Mouse (Mus musculus) cerebellum, adult 2 months (tissue): ENCODE data around the gene Fus. TPM values are rescaled to one million over a fixed set of nuclear protein-coding genes. Genes with fewer than 3 reads are reported as not detected.
"Not testable (repeated sequence)": the region's sequence is repeated elsewhere in the genome, so short reads cannot be mapped to it uniquely, and the experiment has no call there.

ENCODE experiments used
- DNase-seq, 2 experiments: peaks; one replicate each; pipeline ENCODE4 v3.0.0; 2021
- H3K27ac ChIP-seq: fragments of 200-500 bp; 2 replicates; pipeline ENCODE4 v1.5.1; 2012; ENCODE audit warnings: low read length, control low read depth, inconsistent platforms; ENCODE audit not compliant: insufficient read depth
- H3K27me3 ChIP-seq: fragments of 200-500 bp; 2 replicates; pipeline ENCODE4 v1.6.1; 2012; ENCODE audit warnings: inconsistent platforms, mild to moderate bottlenecking, low read length, moderate library complexity; ENCODE audit not compliant: control insufficient read depth, insufficient read depth
- H3K4me1 ChIP-seq: fragments of 200-500 bp; 2 replicates; pipeline ENCODE4 v1.6.1; 2011; ENCODE audit warnings: low read length; ENCODE audit not compliant: control insufficient read depth, insufficient read depth
- H3K4me3 ChIP-seq: fragments of 200-500 bp; replicated peaks from 2 replicates; pipeline ENCODE3; 2011; ENCODE audit warnings: mild to moderate bottlenecking, low read depth, low read length, control low read depth; ENCODE audit not compliant: insufficient read depth
- CTCF ChIP-seq: fragments of 200-500 bp; IDR thresholded peaks from 2 replicates; pipeline ENCODE4 v1.5.1; 2011; ENCODE audit warnings: low read depth, mild to moderate bottlenecking, control low read depth, low read length, moderate library complexity, borderline replicate concordance; ENCODE audit not compliant: insufficient read depth
- POLR2A ChIP-seq: fragments of 200-500 bp; IDR thresholded peaks from 2 replicates; pipeline ENCODE4 v1.6.1; 2011; ENCODE audit warnings: low read length, control low read depth, borderline replicate concordance; ENCODE audit not compliant: insufficient read depth
- WGBS: fragments of 180-500 bp; shearing (Covaris S2); methylation state at CpG from one replicate; pipeline ENCODE4 v1.1.7; 2018; 5-methylcytosine and 5-hydroxymethylcytosine counted together
- polyA plus RNA-seq: library from polyadenylated mRNA; depleted of rRNA; stranded (reverse); fragments of >200 nt; gene quantifications from 2 replicates; pipeline ENCODE4 v1.2.3, GENCODE M21; 2012

The Fus gene
- polyA plus RNA-seq, 1 experiment: 451 TPM

DNA sequence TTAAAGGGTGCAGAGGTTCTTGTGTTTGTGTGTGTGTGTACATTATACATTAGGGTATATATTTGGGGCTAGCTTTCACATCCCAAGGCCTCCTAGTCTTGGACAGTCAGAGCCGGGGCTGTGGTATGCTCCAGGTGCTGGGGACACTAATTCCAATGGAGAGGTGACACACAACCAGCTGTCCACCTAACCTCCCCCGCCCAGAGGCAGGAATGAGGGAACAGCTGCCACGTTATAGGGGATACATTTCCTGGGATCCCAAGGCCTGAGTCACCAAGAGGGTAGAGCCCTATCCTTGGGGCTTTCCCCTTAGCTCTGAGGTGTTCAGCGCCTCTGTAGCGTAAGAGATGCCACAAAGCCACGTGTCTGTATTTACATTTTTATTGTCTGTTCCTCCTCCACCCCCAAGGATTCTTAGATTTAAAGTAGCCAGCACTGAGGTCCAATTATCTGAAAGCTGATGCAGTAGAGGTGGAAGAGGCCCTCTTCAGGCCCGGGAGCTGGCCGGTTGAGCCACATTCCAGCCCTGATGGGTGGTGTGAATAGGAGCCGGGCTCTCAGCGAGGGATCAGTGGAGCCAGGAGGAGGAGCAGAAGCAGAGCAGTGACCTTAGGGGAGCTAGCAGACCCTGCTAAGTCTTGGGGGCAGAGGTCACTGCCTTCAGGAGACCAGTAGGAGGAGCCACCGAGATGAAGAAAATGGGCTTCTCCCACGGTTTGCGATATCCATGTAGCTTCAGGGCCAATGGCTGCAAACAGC is 34.8 kb upstream of the Fus start:
- no peak for DNase-seq
- TF ChIP-seq CTCF (no peak), POLR2A (no peak)
- H3K4me3 ChIP-seq: no peak overlapping the region
- no peaks in the 10 kb centered on the region for H3K4me1 ChIP-seq
- H3K27ac ChIP-seq: no peak overlapping the region
- WGBS: 41% methylated on average over 13 of the region's 13 CpGs
- no peaks in the 10 kb centered on the region for H3K27me3 ChIP-seq

DNA sequence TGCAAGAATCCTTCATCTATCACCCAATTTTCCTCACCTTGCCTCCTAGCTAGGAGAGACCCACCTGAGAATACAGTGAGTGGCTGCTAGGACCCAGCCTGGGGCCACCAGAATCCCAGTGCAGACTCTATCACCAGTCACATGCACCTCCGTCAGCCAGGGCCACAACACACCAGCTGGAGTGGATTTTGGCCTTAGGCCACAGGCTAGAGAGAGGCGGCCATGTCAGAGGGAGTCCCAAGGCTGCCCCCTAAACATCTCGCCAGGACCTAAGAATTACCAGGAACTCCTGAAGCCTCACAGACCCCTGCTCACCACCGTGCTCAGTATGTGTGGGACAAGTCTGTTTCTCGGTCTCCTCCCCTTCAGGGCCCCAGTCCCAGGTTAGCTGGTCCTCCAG is 33.2 kb upstream of the Fus start:
- TF ChIP-seq POLR2A (no peak), CTCF (no peak)
- no peak overlapping the region for H3K4me3 ChIP-seq
- DNase-seq: no peak
- H3K4me1 ChIP-seq: no peaks in the 10 kb centered on the region
- 74% methylated on average over 5 of the region's 5 CpGs for WGBS
- H3K27ac ChIP-seq: no peak overlapping the region
- no peaks in the 10 kb centered on the region for H3K27me3 ChIP-seq

DNA sequence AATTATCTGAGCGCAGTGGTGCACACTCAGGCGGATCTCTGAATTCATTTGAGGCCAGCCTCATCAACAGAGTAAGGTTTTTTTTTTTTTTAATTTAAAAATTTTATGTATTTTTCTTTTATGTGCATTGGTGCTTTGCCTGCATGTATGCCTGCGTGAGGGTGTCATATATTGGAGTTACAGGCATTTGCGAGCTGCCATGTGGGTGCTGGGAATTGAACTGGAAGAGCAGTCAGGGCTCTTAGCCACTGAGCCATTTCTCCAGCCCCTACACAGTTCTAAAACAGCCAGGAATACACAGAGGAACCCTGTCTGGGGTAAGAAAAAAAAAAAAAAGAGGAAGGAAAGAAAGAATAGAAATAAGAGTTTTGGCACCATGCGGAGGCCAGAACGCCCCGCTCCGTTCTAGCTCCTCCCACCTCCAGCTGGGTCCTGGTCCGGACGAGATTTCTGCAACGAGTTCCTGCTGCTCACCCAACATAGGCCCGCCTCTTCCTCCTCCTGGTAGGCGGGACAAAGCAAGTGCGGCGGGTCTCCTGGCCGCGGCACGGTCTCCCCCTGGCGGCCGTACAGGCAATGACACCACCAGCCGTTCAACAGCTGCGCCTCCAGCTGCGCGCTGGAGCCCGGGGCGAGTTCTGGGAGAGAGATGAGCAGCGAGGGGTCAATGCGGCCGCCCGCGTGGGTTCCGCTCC is 32.1 kb upstream of the Fus start:
- TF ChIP-seq CTCF: peak; percentile 79
- peak; percentile 56; the same call in 1 of the 2 replicates for TF ChIP-seq POLR2A
- H3K4me1 ChIP-seq: no peaks in the 10 kb centered on the region
- DNase-seq: peak; percentile 95
- H3K27ac ChIP-seq: peak overlapping the region; percentile 74
- H3K4me3 ChIP-seq: peak overlapping the region; percentile 68
- WGBS: 6% methylated on average over 32 of the region's 32 CpGs
- H3K27me3 ChIP-seq: no peaks in the 10 kb centered on the region

DNA sequence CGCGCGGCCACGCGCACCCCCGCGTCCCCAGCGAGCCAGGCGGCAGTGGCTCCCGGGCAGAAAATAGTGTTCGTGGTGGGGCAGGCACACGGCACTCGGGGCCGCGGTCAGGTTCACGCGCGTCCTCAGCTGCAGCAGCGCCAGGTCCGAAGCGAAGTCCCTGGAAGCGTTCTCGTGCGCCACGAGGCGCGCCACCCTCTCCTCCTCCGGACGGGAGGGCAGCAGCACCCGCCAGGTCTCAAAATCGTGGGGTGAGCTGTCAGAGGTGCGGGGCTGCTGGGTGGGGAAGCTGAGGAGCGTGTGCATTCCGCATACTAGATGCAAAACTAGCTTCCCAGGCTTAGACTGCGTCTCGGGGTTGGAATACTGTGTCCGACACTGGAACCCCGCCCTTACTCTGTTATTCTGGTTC is 31.5 kb upstream of the Fus start:
- H3K4me1 ChIP-seq: no peaks in the 10 kb centered on the region
- no peaks in the 10 kb centered on the region for H3K27me3 ChIP-seq
- no peak for TF ChIP-seq POLR2A
- TF ChIP-seq CTCF: no peak
- no peak for DNase-seq
- peak overlapping the region; percentile 68 for H3K4me3 ChIP-seq
- under 1% methylated on average over 38 of the region's 38 CpGs for WGBS
- peak overlapping the region; percentile 74 for H3K27ac ChIP-seq

DNA sequence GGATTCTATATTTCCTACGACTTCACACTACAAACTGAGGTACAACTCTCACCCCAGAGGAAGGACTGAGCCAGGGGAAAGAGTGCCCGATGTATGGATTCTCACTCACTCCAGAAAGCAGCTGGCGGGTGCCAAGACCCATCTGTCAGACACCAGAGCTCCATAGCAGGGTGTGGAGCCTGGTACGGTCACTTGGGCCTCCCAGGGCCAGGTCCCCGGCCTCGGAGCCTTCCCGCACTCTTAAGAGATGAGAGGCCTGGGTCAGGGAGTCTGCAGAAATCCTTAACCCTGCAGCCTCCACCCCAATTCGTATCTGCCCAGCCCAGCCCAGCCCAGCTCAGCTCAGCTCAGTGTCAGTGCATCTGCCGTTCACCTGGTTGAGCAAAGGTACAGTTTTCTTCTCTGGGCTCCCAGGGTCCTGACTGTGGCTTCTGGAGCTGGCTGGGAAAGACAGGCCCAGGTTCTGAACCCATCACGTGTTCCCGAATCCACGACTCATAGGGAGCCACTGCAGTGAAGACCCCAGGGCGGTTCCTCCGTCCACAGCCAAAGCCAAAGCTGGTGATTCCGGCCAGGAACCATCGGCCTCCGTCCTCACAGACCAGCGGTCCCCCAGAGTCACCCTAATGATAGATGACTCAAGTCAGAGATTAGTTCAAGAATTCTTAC is 30.9 kb upstream of the Fus start:
- peak; percentile 39 to 45 for DNase-seq
- 43% methylated on average over 18 of the region's 18 CpGs for WGBS
- Histone ChIP-seq H3K4me3 (peak overlapping the region; percentile 68), H3K27ac (peak overlapping the region; percentile 74), H3K27me3 (no peaks in the 10 kb centered on the region), H3K4me1 (no peaks in the 10 kb centered on the region)
- no peak for TF ChIP-seq CTCF
- no peak for TF ChIP-seq POLR2A

DNA sequence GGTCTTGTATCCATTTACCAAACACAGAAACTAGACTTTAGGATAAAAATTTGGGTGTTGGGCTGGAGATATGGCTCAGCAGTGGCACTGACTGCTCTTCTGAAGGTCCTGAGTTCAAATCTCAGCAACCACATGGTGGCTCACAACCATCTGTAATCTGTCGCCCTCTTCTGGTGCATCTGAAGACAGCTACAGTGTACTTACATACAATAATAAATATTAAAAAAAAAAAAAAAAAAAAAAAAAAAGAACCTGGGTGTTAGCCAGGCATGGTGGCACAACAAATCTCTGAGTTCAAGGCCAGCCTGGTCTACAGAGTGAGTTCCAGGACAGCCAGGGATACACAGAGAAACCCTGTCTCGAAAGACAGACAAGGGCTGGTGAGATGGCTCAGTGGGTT is 25.2 kb upstream of the Fus start:
- not testable (repeated sequence) for H3K4me1 ChIP-seq, H3K27me3 ChIP-seq, DNase-seq, H3K4me3 ChIP-seq, H3K27ac ChIP-seq
- WGBS: 53% methylated on average over 2 of the region's 2 CpGs

DNA sequence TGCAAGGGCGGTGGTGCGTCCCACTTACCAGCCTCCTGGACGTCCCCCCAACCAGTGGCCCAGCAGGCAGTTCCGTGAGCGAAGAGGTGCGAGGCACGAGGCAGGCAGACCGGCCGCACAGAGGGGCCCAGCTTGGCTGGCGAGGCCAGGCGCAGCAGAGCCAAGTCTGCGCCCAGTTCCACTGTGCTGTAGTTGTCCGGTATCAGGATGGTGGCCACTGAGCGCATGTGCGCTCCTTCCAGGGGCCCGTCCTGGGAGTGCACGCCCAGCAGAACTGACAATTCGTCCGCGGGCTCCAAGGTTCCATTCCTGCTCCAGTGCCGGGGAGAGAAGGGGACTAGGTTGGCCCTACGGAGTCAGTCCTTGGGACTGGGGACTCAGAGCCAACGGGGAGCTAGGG is 22.6 kb upstream of the Fus start:
- 5% methylated on average over 23 of the region's 23 CpGs for WGBS

GRCm38 (mm10) chr7:127946470-127947023 is 20.7 kb upstream of the Fus start, which contains the start of gene Prss36:
Gene Prss36, minus strand, starts transcription at chr7:127946725.
- WGBS: 69% methylated on average over 6 of the region's 6 CpGs
- TF ChIP-seq CTCF (no peak), POLR2A (no peak)
- DNase-seq: no peak
- no peaks in the 10 kb centered on the region for H3K4me1 ChIP-seq
- H3K27ac ChIP-seq: no peak within 1 kb of the TSS
- no peak within 1 kb of the TSS for H3K4me3 ChIP-seq
- H3K27me3 ChIP-seq: peaks cover 2% of the 10 kb centered on the region; the same call in 1 of the 2 replicates

More for the DNA sequence above, 22.6 kb upstream of the Fus start:
- Histone ChIP-seq H3K27me3 (peaks cover 2% of the 10 kb centered on the region; the same call in 1 of the 2 replicates), H3K4me1 (no peaks in the 10 kb centered on the region), H3K27ac (no peak overlapping the region), H3K4me3 (no peak overlapping the region)
- no peak for DNase-seq
- TF ChIP-seq POLR2A (no peak), CTCF (no peak)
